Comparison of ENCODE assay signal across 9 mouse cellular contexts in genomic region chr11:87662822-87663221, GRCm38 (mm10). TPM values are rescaled to one million over a fixed set of nuclear protein-coding genes. Genes with fewer than 3 reads are reported as not detected.
A peak's percentile ranks its signal among the peaks of the same experiment; 100 is the strongest.
DNase-seq lines count a peak whose midpoint lies in the region; ATAC-seq and TF ChIP-seq lines count a peak whose summit lies in the region.
"Had no signal": no experiment of that assay in that cellular context is flagged by ENCODE, and none has a peak within 500 bp of the region (broad histone marks: within the 10 kb centered on the region; RNA-seq: fewer than 3 reads in every experiment).

No protein-coding gene starts in this region.

- no peak for TF ChIP-seq CTCF in CH12.LX (conservative IDR thresholded peaks at IDR 0.05 in 1 of 2, IDR thresholded peaks at IDR 0.05 in 1 of 2; ENCODE audit: low read depth in 2 of 2, low read length in 2 of 2)
- TF ChIP-seq CTCF in liver, embryonic 14.5 days (IDR thresholded peaks at IDR 0.05; ENCODE audit: low read depth) = no peak

- in situ Hi-C loops in CH12.LX (cut with MboI; ENCODE audit: low pct_ligation_motif_present, low pct_unique_long_range_greater_than_20kb, low sequenced_read_pairs) = loop anchor here (5.0 kb wide), 1 partner anchor 89 kb away; no protein-coding TSS in a partner anchor

- peaks cover 49% of the 10 kb centered on the region for H3K79me2 ChIP-seq in CH12.LX (replicated peaks; ENCODE audit: control insufficient read depth, extremely low read depth, insufficient read depth, poor library complexity, severe bottlenecking)

- TF ChIP-seq POLR2A in CH12.LX (IDR thresholded peaks at IDR 0.05; ENCODE audit: low read depth, low read length) = no peak

- H3K9me3 ChIP-seq in CH12.LX (replicated peaks; ENCODE audit: low read length) = no peaks in the 10 kb centered on the region
- no peaks in the 10 kb centered on the region for H3K9me3 ChIP-seq in forebrain, embryonic 16.5 days (ENCODE audit: control insufficient read depth, low read length)
- H3K9me3 ChIP-seq in liver, embryonic 14.5 days (ENCODE audit: control insufficient read depth, low read length) = no peaks in the 10 kb centered on the region

- no peaks in the 10 kb centered on the region for H3K27me3 ChIP-seq in CH12.LX (replicated peaks)
- H3K27me3 ChIP-seq in forebrain, embryonic 16.5 days (replicated peaks; ENCODE audit: control insufficient read depth, insufficient read depth, low read length) = peaks cover 3% of the 10 kb centered on the region; the same call in 1 of the 2 replicates
- H3K27me3 ChIP-seq in liver, embryonic 14.5 days (ENCODE audit: control insufficient read depth, insufficient read depth, low read length) = no peaks in the 10 kb centered on the region

- TF ChIP-seq EP300 in CH12.LX (IDR thresholded peaks at IDR 0.05; ENCODE audit: low read length) = no peak
- TF ChIP-seq EP300 in liver, embryonic 14.5 days (IDR thresholded peaks at IDR 0.05; ENCODE audit: low read depth) = no peak

- H3K4me3 ChIP-seq in CH12.LX (replicated peaks in 1 of 3; ENCODE audit: low read depth in 2 of 3, low read length in 2 of 3, poor library complexity in 1 of 3) = peak overlapping the region; percentile 60 to 87 (median 80)
- peak overlapping the region; percentile 42 for H3K4me3 ChIP-seq in forebrain, embryonic 16.5 days (replicated peaks; ENCODE audit: low read length)
- H3K4me3 ChIP-seq in liver, embryonic 14.5 days (ENCODE audit: insufficient read depth in 1 of 2, low read depth in 2 of 2, low read length in 2 of 2) = peak overlapping the region; percentile 38 to 48

- peaks cover 0 to 10% of the 10 kb centered on the region in 2 experiments; a peak in 2 of 4 replicates for H3K4me1 ChIP-seq in CH12.LX (ENCODE audit: control insufficient read depth in 1 of 2, insufficient read depth in 2 of 2)
- peaks cover 7% of the 10 kb centered on the region for H3K4me1 ChIP-seq in forebrain, embryonic 16.5 days (replicated peaks; ENCODE audit: control insufficient read depth, insufficient read depth, low read length)
- H3K4me1 ChIP-seq in liver, embryonic 14.5 days (replicated peaks; ENCODE audit: control insufficient read depth in 2 of 2, insufficient read depth in 2 of 2, low read length in 1 of 2) = peaks cover 0 to 8% of the 10 kb centered on the region in 2 experiments; a peak in 1 of 4 replicates

- dilution Hi-C loops in CH12.LX (cut with MboI; ENCODE audit: extremely low pct_ligation_motif_present, extremely low pct_unique_long_range_greater_than_20kb, low sequenced_read_pairs) = no loop called here

- intact Hi-C loops in heart, postnatal 14 days (cut with DNase I) = loop anchor here (1.0 to 10.0 kb wide), 3 partner anchors 108 to 222 kb away; no protein-coding TSS in a partner anchor

- no peaks in the 10 kb centered on the region for H3K36me3 ChIP-seq in CH12.LX (replicated peaks in 1 of 2; ENCODE audit: control insufficient read depth in 1 of 2, insufficient read depth in 1 of 2, low read length in 1 of 2)
- no peaks in the 10 kb centered on the region for H3K36me3 ChIP-seq in forebrain, embryonic 16.5 days (ENCODE audit: control insufficient read depth, insufficient read depth)
- no peaks in the 10 kb centered on the region for H3K36me3 ChIP-seq in liver, embryonic 14.5 days (replicated peaks; ENCODE audit: control insufficient read depth, insufficient read depth, low read depth)

- TF ChIP-seq RAD21 in CH12.LX (IDR thresholded peaks at IDR 0.05; ENCODE audit: low read depth, low read length) = no peak

- H3K9ac ChIP-seq in CH12.LX (ENCODE audit: insufficient read depth, low read depth) = peak overlapping the region; percentile 76
- no peak overlapping the region for H3K9ac ChIP-seq in forebrain, embryonic 16.5 days (replicated peaks; ENCODE audit: low read depth, low read length)
- peak overlapping the region; percentile 25; the same call in 1 of the 2 replicates for H3K9ac ChIP-seq in liver, embryonic 14.5 days (replicated peaks)

- peak; percentile 72 for DNase-seq in heart, adult 11 months
- DNase-seq in heart, postnatal 14 days = no peak
- DNase-seq in CH12.LX (ENCODE audit: extremely low read depth) = peak; percentile 53
- no peak for DNase-seq in liver, embryonic 14.5 days (ENCODE audit: low read depth in 3 of 3, low spot score in 3 of 3)
- no peak for DNase-seq in layer of hippocampus, postnatal 14 days (ENCODE audit: low spot score in 2 of 2)
- no peak for DNase-seq in left cerebral cortex, adult 11 months (ENCODE audit: low spot score)
- no peak for DNase-seq in adrenal gland, adult (ENCODE audit: inconsistent age in 2 of 2, low spot score in 1 of 2)

- H3K4me2 ChIP-seq in CH12.LX (ENCODE audit: insufficient read depth, low read depth, poor library complexity, severe bottlenecking) = peak overlapping the region; percentile 91; the same call in 1 of the 2 replicates
- peak overlapping the region; percentile 62 for H3K4me2 ChIP-seq in forebrain, embryonic 16.5 days (ENCODE audit: low read length)
- peak overlapping the region; percentile 60 for H3K4me2 ChIP-seq in liver, embryonic 14.5 days (ENCODE audit: low read depth)

- WGBS in forebrain, embryonic 16.5 days = 6% methylated on average over 14 of the region's 14 CpGs
- 22% methylated on average over 14 of the region's 14 CpGs for WGBS in liver, embryonic 14.5 days (ENCODE audit: insufficient replicate concordance)

- no peak for ATAC-seq in forebrain, embryonic 16.5 days
- ATAC-seq in liver, embryonic 14.5 days (ENCODE audit: insufficient read depth) = no peak

- peak overlapping the region; percentile 55 for H3K27ac ChIP-seq in CH12.LX (ENCODE audit: insufficient read depth, low read depth)
- H3K27ac ChIP-seq in forebrain, embryonic 16.5 days (ENCODE audit: low read length) = no peak overlapping the region
- H3K27ac ChIP-seq in liver, embryonic 14.5 days = no peak overlapping the region

TF ChIP-seq in CH12.LX, 34 proteins besides CTCF, POLR2A, EP300 and RAD21:
- peak; percentile 72; the same call in 1 of the 2 replicates for TF ChIP-seq UBTF (IDR thresholded peaks at IDR 0.05; ENCODE audit: low read depth, low read length)
- TF ChIP-seq E2F4 (IDR thresholded peaks at IDR 0.05; ENCODE audit: insufficient replicate concordance, low read depth, low read length) = no peak
- TF ChIP-seq MXI1 (IDR thresholded peaks at IDR 0.05; ENCODE audit: low read depth, low read length) = peak; percentile 78

RNA-seq across cellular contexts. Expression of gene Rnf43, which starts 0.3 kb away (rescaled TPM):
- under 1 TPM; 0.39 to 0.67 TPM for total RNA-seq in heart, postnatal 14 days (2021)
- 23.8 and 27.7 TPM in 2 replicates for total RNA-seq in CH12.LX (2012; rRNA removed)
- 10.7 and 12.2 TPM in 2 replicates for total RNA-seq in CH12.LX (2014; rRNA removed)
- polyA plus RNA-seq in CH12.LX (2012; ENCODE audit: insufficient read length, low read depth) = 26.3 and 27.8 TPM in 2 replicates
- 0.76 and 1.9 TPM in 2 replicates for polyA plus RNA-seq in forebrain, embryonic 16.5 days (2015; fragmentation: Nextera tagmentation; extraction: Ambion mirVana)
- polyA plus RNA-seq in liver, embryonic 14.5 days (2012; rRNA removed) = 3.5 and 4.2 TPM in 2 replicates
- polyA plus RNA-seq in liver, embryonic 14.5 days (2014; fragmentation: Nextera tagmentation; extraction: Ambion mirVana) = 4.5 and 5.0 TPM in 2 replicates
- 1 to 10 TPM; 2.5 to 4.1 TPM for total RNA-seq in layer of hippocampus, postnatal 14 days (2021)
- polyA plus RNA-seq: C2C12 had no signal

RNA-seq across cellular contexts. Expression of gene Hsf5, which starts 45.9 kb away (rescaled TPM):
- total RNA-seq in heart, postnatal 14 days (2021) = under 1 TPM in 1 of 2 experiments, not detected in 1; 0.07 TPM
- 0.04 TPM in 1 of 2 replicates, not detected in the other for total RNA-seq in CH12.LX (2012; rRNA removed)
- not detected in 2 replicates for total RNA-seq in CH12.LX (2014; rRNA removed)
- polyA plus RNA-seq in CH12.LX (2012; ENCODE audit: insufficient read length, low read depth) = not detected in 2 replicates
- polyA plus RNA-seq in forebrain, embryonic 16.5 days (2015; fragmentation: Nextera tagmentation; extraction: Ambion mirVana) = 0.45 and 0.46 TPM in 2 replicates
- polyA plus RNA-seq in liver, embryonic 14.5 days (2012; rRNA removed) = 0.02 TPM in 1 of 2 replicates, not detected in the other
- polyA plus RNA-seq in liver, embryonic 14.5 days (2014; fragmentation: Nextera tagmentation; extraction: Ambion mirVana) = not detected in 2 replicates
- total RNA-seq in layer of hippocampus, postnatal 14 days (2021) = under 1 TPM; 0.43 to 0.60 TPM

Comparison
In these comparisons a context has a peak if more than half of its experiments do, and no peak if none do; other contexts are left out.
1. DNase-seq: peak in heart, adult 11 months (single experiment) and CH12.LX (single experiment); none in heart, postnatal 14 days (0 of 2), liver, embryonic 14.5 days (0 of 3), layer of hippocampus, postnatal 14 days (0 of 2), left cerebral cortex, adult 11 months (single experiment) and adrenal gland, adult (0 of 2).
2. Peak in every context shown above with its lines, with median percentiles within 50 percentile points of each other: H3K4me2 ChIP-seq and H3K4me3 ChIP-seq.